Mouse (Mus musculus) urinary bladder, postnatal 14 days (tissue): ENCODE results near the gene Birc7.
A peak's percentile ranks its signal among the peaks of the same experiment; 100 is the strongest.

ENCODE experiments used
- DNase-seq: peaks from one replicate; pipeline ENCODE4 v3.0.0; 2021; ENCODE audit warnings: low spot score

Gene Birc7

GRCm38 (mm10) chr2:180905556-180906221 lies 23.1 kb upstream of the Birc7 start:
- no peak for DNase-seq

- DNase-seq = no peak
These were observed 17.9 kb upstream of the Birc7 start for GRCm38 (mm10) chr2:180910928-180911327.

GRCm38 (mm10) chr2:180915886-180916433 lies 12.9 kb upstream of the Birc7 start:
- no peak for DNase-seq

GRCm38 (mm10) chr2:180919913-180920809 lies 8.7 kb upstream of the Birc7 start:
- peak; percentile 19 for DNase-seq

GRCm38 (mm10) chr2:180920810-180921400 lies 7.9 kb upstream of the Birc7 start, which contains the start of gene Ythdf1:
Gene Ythdf1, minus strand, starts transcription at chr2:180920949.
- DNase-seq = peak; percentile 99

- DNase-seq = no peak
These were observed 6.1 kb upstream of the Birc7 start for GRCm38 (mm10) chr2:180922739-180923138.

GRCm38 (mm10) chr2:180925176-180925575 lies 3.6 kb upstream of the Birc7 start:
- peak; percentile 74 for DNase-seq

- DNase-seq = no peak
These were observed 3.6 kb downstream of the Birc7 start for GRCm38 (mm10) chr2:180932418-180932817.

- DNase-seq = no peak
These were observed 11.4 kb downstream of the Birc7 start for GRCm38 (mm10) chr2:180940187-180940586.

GRCm38 (mm10) chr2:180941869-180942268 lies 13.0 kb downstream of the Birc7 start:
- no peak for DNase-seq

GRCm38 (mm10) chr2:180949947-180950346 lies 21.1 kb downstream of the Birc7 start:
- DNase-seq = no peak

GRCm38 (mm10) chr2:180952731-180953171 lies 23.9 kb downstream of the Birc7 start:
- DNase-seq = no peak

GRCm38 (mm10) chr2:180953638-180954037 lies 24.8 kb downstream of the Birc7 start:
- DNase-seq = no peak

GRCm38 (mm10) chr2:180954061-180955047 lies 25.5 kb downstream of the Birc7 start, which contains the start of gene Nkain4:
Gene Nkain4, minus strand, starts transcription at chr2:180954699.
- DNase-seq = peak; percentile 43

- DNase-seq = no peak
These were observed 30.8 kb downstream of the Birc7 start for GRCm38 (mm10) chr2:180959605-180960004.

GRCm38 (mm10) chr2:180960187-180960586 lies 31.4 kb downstream of the Birc7 start:
- no peak for DNase-seq

GRCm38 (mm10) chr2:180962616-180963308 lies 33.9 kb downstream of the Birc7 start:
- peak; percentile 46 for DNase-seq

GRCm38 (mm10) chr2:180963956-180964355 lies 35.1 kb downstream of the Birc7 start:
- peak; percentile 79 for DNase-seq

- DNase-seq = no peak
These were observed 37.5 kb downstream of the Birc7 start for GRCm38 (mm10) chr2:180966092-180966882.
